Mouse (Mus musculus) cortical plate, adult 2 months (tissue): ENCODE data around the gene Snrk.

Source experiments
- CTCF ChIP-seq: fragments of 200-500 bp; IDR thresholded peaks from 2 replicates; pipeline ENCODE4 v1.5.1; 2011; ENCODE audit warnings: mild to moderate bottlenecking, control low read depth, low read length; ENCODE audit not compliant: insufficient read depth; ENCODE audit errors: extremely low read depth
- POLR2A ChIP-seq: fragments of 200-500 bp; IDR thresholded peaks from 2 replicates; pipeline ENCODE4 v1.6.1; 2011; ENCODE audit warnings: mild to moderate bottlenecking, low read length, control low read depth; ENCODE audit not compliant: insufficient read depth; ENCODE audit errors: extremely low read depth

- TF ChIP-seq POLR2A: no peak
- TF ChIP-seq CTCF: no peak
Observed at GRCm38 (mm10) chr9:122188724-122189123, 71.7 kb downstream of the Snrk start.
